Mouse (Mus musculus) gastrocnemius, adult 18-20 months (tissue): ENCODE results near the gene Mrpl37. TPM values are rescaled to one million over a fixed set of nuclear protein-coding genes. Genes with fewer than 3 reads are reported as not detected.

ENCODE experiments used
- DNase-seq: peaks from one replicate; pipeline ENCODE4 v3.0.0; 2021; ENCODE audit warnings: low spot score
- total RNA-seq, 2 experiments: library from RNA; stranded (reverse); gene quantifications; 2 replicates each; pipeline ENCODE4 v1.2.3; 2021

The Mrpl37 gene
- total RNA-seq, 2 experiments from 2014 or later: 79.4 to 83.1 TPM

- no peak for DNase-seq
Observed at GRCm38 (mm10) chr4:107067151-107067840, 628 bp upstream of the Mrpl37 start.

GRCm38 (mm10) chr4:107064394-107065098, 2.1 kb downstream of the Mrpl37 start:
- DNase-seq: no peak

- DNase-seq: no peak
Observed at GRCm38 (mm10) chr4:107063214-107063613, 3.5 kb downstream of the Mrpl37 start.

- no peak for DNase-seq
Observed at GRCm38 (mm10) chr4:107061560-107061959, 5.1 kb downstream of the Mrpl37 start.

- no peak for DNase-seq
Observed at GRCm38 (mm10) chr4:107058781-107059180, 7.9 kb downstream of the Mrpl37 start.

GRCm38 (mm10) chr4:107058346-107058745, 8.3 kb downstream of the Mrpl37 start:
- DNase-seq: no peak

GRCm38 (mm10) chr4:107056088-107056487, 10.6 kb downstream of the Mrpl37 start:
- DNase-seq: peak; percentile 16

GRCm38 (mm10) chr4:107052962-107053553, 13.6 kb downstream of the Mrpl37 start:
- no peak for DNase-seq

- DNase-seq: no peak
Observed at GRCm38 (mm10) chr4:107051889-107052288, 14.8 kb downstream of the Mrpl37 start.

- peak; percentile 93 for DNase-seq
Observed at GRCm38 (mm10) chr4:107048568-107049162, 18.0 kb downstream of the Mrpl37 start.

- DNase-seq: no peak
Observed at GRCm38 (mm10) chr4:107047806-107048205, 18.9 kb downstream of the Mrpl37 start.

- DNase-seq: no peak
Observed at GRCm38 (mm10) chr4:107045188-107045587, 21.5 kb downstream of the Mrpl37 start.

- DNase-seq: no peak
Observed at GRCm38 (mm10) chr4:107042304-107042703, 24.4 kb downstream of the Mrpl37 start.

- DNase-seq: no peak
Observed at GRCm38 (mm10) chr4:107039270-107039669, 27.4 kb downstream of the Mrpl37 start.

GRCm38 (mm10) chr4:107038303-107038702, 28.4 kb downstream of the Mrpl37 start:
- DNase-seq: no peak

GRCm38 (mm10) chr4:107036985-107037384, 29.7 kb downstream of the Mrpl37 start:
- no peak for DNase-seq

GRCm38 (mm10) chr4:107035689-107036088, 31.0 kb downstream of the Mrpl37 start:
- DNase-seq: no peak

- DNase-seq: no peak
Observed at GRCm38 (mm10) chr4:107026451-107026850, 40.2 kb downstream of the Mrpl37 start.

- no peak for DNase-seq
Observed at GRCm38 (mm10) chr4:107025369-107025768, 41.3 kb downstream of the Mrpl37 start.

GRCm38 (mm10) chr4:107024899-107025298, 41.8 kb downstream of the Mrpl37 start:
- DNase-seq: no peak

GRCm38 (mm10) chr4:107021464-107021863, 45.2 kb downstream of the Mrpl37 start:
- DNase-seq: no peak
